Mouse (Mus musculus): ENCODE data around the gene Tmem223. TPM values are rescaled to one million over a fixed set of nuclear protein-coding genes. Genes with fewer than 3 reads are reported as not detected.

Gene Tmem223
- polyA plus RNA-seq, 1 experiment from 2014 or later: 32.4 TPM

Other genes starting within 250 kb of the Tmem223 start
- gene Slc22a8, start 179.7 kb upstream of the Tmem223 start, polyA plus RNA-seq (2017; shearing (Covaris generic)): not detected
- not detected for gene Slc22a6, start 153.0 kb upstream of the Tmem223 start, polyA plus RNA-seq (2017; shearing (Covaris generic))
- gene Chrm1, start 107.2 kb upstream of the Tmem223 start, polyA plus RNA-seq (2017; shearing (Covaris generic)): not detected
- gene Slc3a2, start 47.6 kb upstream of the Tmem223 start, polyA plus RNA-seq (2017; shearing (Covaris generic)): 546 TPM
- 91.5 TPM for gene Wdr74, start 35.2 kb upstream of the Tmem223 start, polyA plus RNA-seq (2017; shearing (Covaris generic))
- 3.0 TPM for gene 1700092M07Rik, start 30.3 kb upstream of the Tmem223 start, polyA plus RNA-seq (2017; shearing (Covaris generic))
- gene Stx5a, start 29.6 kb upstream of the Tmem223 start, polyA plus RNA-seq (2017; shearing (Covaris generic)): 246 TPM
- gene Nxf1, start 13.9 kb upstream of the Tmem223 start, polyA plus RNA-seq (2017; shearing (Covaris generic)): 362 TPM
- gene Tmem179b, start 3.5 kb downstream of the Tmem223 start, polyA plus RNA-seq (2017; shearing (Covaris generic)): 143 TPM
- 9.7 TPM for gene Taf6l, start 15.4 kb downstream of the Tmem223 start, polyA plus RNA-seq (2017; shearing (Covaris generic))
- gene Polr2g, start 27.6 kb downstream of the Tmem223 start, polyA plus RNA-seq (2017; shearing (Covaris generic)): 74.4 TPM
- 1.4 TPM for gene Zbtb3, start 31.6 kb downstream of the Tmem223 start, polyA plus RNA-seq (2017; shearing (Covaris generic))
- gene Ttc9c, start 48.3 kb downstream of the Tmem223 start, polyA plus RNA-seq (2017; shearing (Covaris generic)): 23.9 TPM
- gene Hnrnpul2, start 49.0 kb downstream of the Tmem223 start, polyA plus RNA-seq (2017; shearing (Covaris generic)): 14.0 TPM
- gene AC129217.1, start 58.8 kb downstream of the Tmem223 start, polyA plus RNA-seq (2017; shearing (Covaris generic)): not detected
- gene Bscl2, start 66.5 kb downstream of the Tmem223 start, polyA plus RNA-seq (2017; shearing (Covaris generic)): 70.9 TPM
- gene Gng3, start 68.2 kb downstream of the Tmem223 start, polyA plus RNA-seq (2017; shearing (Covaris generic)): not detected
- not detected for gene Lrrn4cl, start 79.8 kb downstream of the Tmem223 start, polyA plus RNA-seq (2017; shearing (Covaris generic))
- gene Ubxn1, start 100.5 kb downstream of the Tmem223 start, polyA plus RNA-seq (2017; shearing (Covaris generic)): 131 TPM
- 24.6 TPM for gene Uqcc3, start 109.9 kb downstream of the Tmem223 start, polyA plus RNA-seq (2017; shearing (Covaris generic))
- 37.0 TPM for gene Lbhd1, start 112.7 kb downstream of the Tmem223 start, polyA plus RNA-seq (2017; shearing (Covaris generic))
- gene Gm49403, start 112.9 kb downstream of the Tmem223 start, polyA plus RNA-seq (2017; shearing (Covaris generic)): not detected
- 26.9 TPM for gene 1810009A15Rik, start 117.9 kb downstream of the Tmem223 start, polyA plus RNA-seq (2017; shearing (Covaris generic))
- not detected for gene Gm49416, start 117.9 kb downstream of the Tmem223 start, polyA plus RNA-seq (2017; shearing (Covaris generic))
- gene Ints5, start 122.0 kb downstream of the Tmem223 start, polyA plus RNA-seq (2017; shearing (Covaris generic)): 29.7 TPM
- 91.7 TPM for gene Ganab, start 127.1 kb downstream of the Tmem223 start, polyA plus RNA-seq (2017; shearing (Covaris generic))
- gene B3gat3, start 149.4 kb downstream of the Tmem223 start, polyA plus RNA-seq (2017; shearing (Covaris generic)): 45.8 TPM
- 3.3 TPM for gene Rom1, start 158.4 kb downstream of the Tmem223 start, polyA plus RNA-seq (2017; shearing (Covaris generic))
- gene Eml3, start 158.6 kb downstream of the Tmem223 start, polyA plus RNA-seq (2017; shearing (Covaris generic)): 67.4 TPM
- gene Mta2, start 170.9 kb downstream of the Tmem223 start, polyA plus RNA-seq (2017; shearing (Covaris generic)): 219 TPM
- gene Tut1, start 182.9 kb downstream of the Tmem223 start, polyA plus RNA-seq (2017; shearing (Covaris generic)): 49.1 TPM
- gene Eef1g, start 196.0 kb downstream of the Tmem223 start, polyA plus RNA-seq (2017; shearing (Covaris generic)): 292 TPM
- 147 TPM for gene Ahnak, start 218.3 kb downstream of the Tmem223 start, polyA plus RNA-seq (2017; shearing (Covaris generic))

All from effector memory CD4-positive, alpha-beta T cell, adult 5 months (primary cell).